In the genomic region with DNA sequence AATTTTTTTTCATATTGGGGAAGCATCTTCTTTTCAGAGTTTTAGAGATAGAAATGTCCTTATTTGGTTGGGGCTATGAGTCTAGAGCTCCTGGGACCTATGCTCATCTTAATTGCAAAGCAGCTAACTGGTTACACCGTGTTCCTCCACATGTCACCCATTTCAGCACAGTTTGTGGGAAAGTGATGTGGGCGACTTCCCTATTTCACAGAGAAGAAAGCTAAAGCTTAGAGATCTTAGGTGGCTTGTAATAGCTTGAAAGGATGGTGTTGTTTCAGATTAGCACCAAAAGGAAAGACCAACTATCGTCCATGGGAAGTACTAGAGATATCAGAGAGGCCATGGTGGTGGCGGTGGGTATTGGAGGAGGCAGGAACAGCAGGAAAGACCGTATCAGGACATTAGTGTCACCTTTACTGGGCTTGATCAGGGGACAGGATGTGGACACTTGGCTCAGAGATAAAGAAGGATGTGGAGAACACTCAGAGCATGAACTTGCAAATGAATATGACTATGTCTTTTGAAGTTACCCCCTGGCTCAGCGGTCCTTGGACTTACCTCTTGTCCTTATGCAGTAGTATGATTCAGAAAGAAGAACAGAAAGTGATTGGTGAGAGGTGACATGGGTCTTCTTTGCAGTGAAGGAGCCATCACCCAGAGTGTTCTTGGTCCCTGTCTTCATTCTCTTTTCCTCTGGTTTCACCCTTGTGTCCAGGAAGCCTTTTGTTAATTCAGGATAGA, we compare ENCODE assay signal across 15 mouse cellular contexts.
DNase-seq lines count a peak whose midpoint lies in the region; ATAC-seq lines count a peak whose summit lies in the region.
"Had no signal": no experiment of that assay in that cellular context is flagged by ENCODE, and none has a peak within 500 bp of the region (broad histone marks: within the 10 kb centered on the region; RNA-seq: fewer than 3 reads in every experiment).

No protein-coding gene starts in this region.

- no peaks in the 10 kb centered on the region for H3K4me1 ChIP-seq in embryonic facial prominence, embryonic 10.5 days
- H3K4me1 ChIP-seq: embryonic facial prominence, embryonic 12.5 days; neural tube, embryonic 13.5 days had no signal

- no peaks in the 10 kb centered on the region for H3K36me3 ChIP-seq in embryonic facial prominence, embryonic 10.5 days (replicated peaks)
- H3K36me3 ChIP-seq: embryonic facial prominence, embryonic 12.5 days; neural tube, embryonic 13.5 days had no signal

- H3K27me3 ChIP-seq in embryonic facial prominence, embryonic 10.5 days (replicated peaks; ENCODE audit: low read depth, poor library complexity, severe bottlenecking), result no peaks in the 10 kb centered on the region
- H3K27me3 ChIP-seq: embryonic facial prominence, embryonic 12.5 days; neural tube, embryonic 13.5 days had no signal

- H3K27ac ChIP-seq in embryonic facial prominence, embryonic 10.5 days (replicated peaks), result no peak overlapping the region
- H3K27ac ChIP-seq: embryonic facial prominence, embryonic 12.5 days; neural tube, embryonic 13.5 days had no signal

- ATAC-seq in activated CD4-positive, CD25-positive, alpha-beta regulatory T cell, adult 4 months, result peak; percentile 87
- peak; percentile 49 for ATAC-seq in megakaryocyte-erythroid progenitor cell, adult 5-6 weeks (replicated peaks; ENCODE audit: low FRiP score, low TSS enrichment, poor library complexity, severe bottlenecking)
- ATAC-seq: hindbrain, embryonic 16.5 days; midbrain, embryonic 16.5 days had no signal

- no peaks in the 10 kb centered on the region for H3K9me3 ChIP-seq in embryonic facial prominence, embryonic 10.5 days
- H3K9me3 ChIP-seq: embryonic facial prominence, embryonic 12.5 days; neural tube, embryonic 13.5 days had no signal

- H3K4me3 ChIP-seq in embryonic facial prominence, embryonic 10.5 days, result no peak overlapping the region
- H3K4me3 ChIP-seq: embryonic facial prominence, embryonic 12.5 days; neural tube, embryonic 13.5 days had no signal

- 87% methylated on average over 6 of the region's 6 CpGs for WGBS in embryonic facial prominence, embryonic 10.5 days

- peak; percentile 58 for DNase-seq in right cerebral cortex, adult 18-20 months
- DNase-seq in right cerebral cortex, postnatal 4 days, result no peak
- peak; percentile 55 for DNase-seq in telencephalon, adult 2 months (ENCODE audit: low read depth, low spot score)
- DNase-seq in embryonic facial prominence, embryonic 10.5 days (ENCODE audit: low spot score), result no peak
- DNase-seq in cerebellum, adult 8-10 months, result no peak
- DNase-seq: adrenal gland, postnatal 25 days; cerebellum, postnatal 25 days; retina, postnatal 1 day; thymus, postnatal 25 days had no signal

Comparison
In these comparisons a context has a peak if more than half of its experiments do, and no peak if none do; other contexts are left out.
1. DNase-seq: peak in right cerebral cortex, adult 18-20 months (single experiment) and telencephalon, adult 2 months (single experiment); none in right cerebral cortex, postnatal 4 days (single experiment), embryonic facial prominence, embryonic 10.5 days (single experiment) and cerebellum, adult 8-10 months (single experiment).